Mouse (Mus musculus) urinary bladder, postnatal 25 days (tissue): ENCODE data around the gene Ccndbp1.
"Not testable (repeated sequence)": the region's sequence is repeated elsewhere in the genome, so short reads cannot be mapped to it uniquely, and the experiment has no call there.

ENCODE experiments used
- DNase-seq: peaks from one replicate; pipeline ENCODE4 v3.0.0; 2022; ENCODE audit warnings: low spot score

The Ccndbp1 gene

DNA sequence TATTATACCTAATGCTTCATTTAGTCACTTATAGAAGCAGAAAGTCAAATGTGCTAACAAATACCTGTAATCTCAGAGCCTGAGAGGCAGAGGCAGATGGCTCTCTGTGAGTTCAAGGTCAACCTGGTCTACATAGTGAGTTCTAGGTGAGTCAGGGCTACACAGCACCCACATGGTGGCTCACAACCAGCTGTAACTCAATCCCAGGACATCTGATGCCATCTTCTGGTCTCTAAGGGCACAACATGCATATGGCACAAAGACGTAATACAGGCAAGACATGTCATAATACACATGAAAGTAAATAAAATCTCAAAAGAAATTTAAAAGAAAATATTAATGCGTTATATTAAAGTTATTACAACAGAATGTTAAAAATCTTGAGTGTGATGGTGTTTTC lies 4.6 kb upstream of the Ccndbp1 start:
- no peak for DNase-seq

DNA sequence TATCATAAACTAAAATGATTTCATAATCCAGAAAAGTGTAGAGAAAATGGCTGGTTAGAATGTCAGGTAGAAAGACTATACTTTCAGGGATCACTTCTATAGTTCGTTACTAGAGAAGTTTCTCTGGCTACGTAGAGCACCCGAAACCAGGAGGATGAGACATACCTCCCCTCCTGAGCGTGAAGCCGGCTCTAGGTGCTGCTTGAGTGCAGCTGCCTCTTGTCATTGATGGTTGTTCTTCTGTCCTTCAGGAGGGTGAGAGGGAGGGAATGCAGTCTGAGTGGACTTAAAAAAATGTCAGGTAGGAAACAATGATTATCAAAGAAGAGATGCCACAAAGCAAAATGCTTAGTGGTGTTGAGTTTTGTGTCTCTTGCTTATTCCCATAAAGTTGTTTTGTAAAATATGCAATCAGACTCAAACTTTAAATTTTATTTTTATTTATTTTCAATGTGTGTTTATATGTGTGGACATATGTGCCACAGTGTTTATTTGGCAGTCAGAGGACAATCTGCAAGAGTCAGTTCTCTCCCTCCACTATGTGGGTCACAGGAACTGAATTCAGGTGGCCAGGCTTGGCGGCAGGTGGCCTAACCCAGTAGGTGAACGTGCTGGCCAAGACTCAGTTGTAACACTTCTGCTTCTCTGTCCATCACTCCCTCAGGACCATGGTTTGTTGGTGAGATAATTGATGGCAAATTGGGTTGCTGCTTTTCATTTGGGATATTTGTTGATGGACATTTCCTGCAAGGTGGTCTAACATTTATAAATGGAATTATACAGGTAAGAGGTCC lies 4.0 kb upstream of the Ccndbp1 start:
- no peak for DNase-seq

DNA sequence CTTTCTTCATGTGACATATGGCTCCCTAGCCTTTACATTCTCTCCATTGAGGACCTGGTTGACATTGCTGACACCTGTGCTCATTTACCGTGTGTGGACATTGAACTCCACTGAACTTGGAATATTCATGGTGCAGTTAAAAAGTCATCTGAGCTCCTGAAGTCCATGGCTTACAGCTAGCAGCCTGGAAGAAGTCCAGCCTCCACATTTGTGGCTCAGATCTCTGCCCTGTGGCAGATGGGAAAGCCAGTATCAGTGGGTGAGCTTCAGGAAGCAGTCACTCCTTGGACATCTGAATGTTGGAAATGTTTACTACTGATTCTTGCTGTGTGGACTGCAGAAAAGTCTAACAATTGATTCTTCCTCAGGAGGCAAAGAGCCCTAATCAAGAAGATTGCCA lies 1.2 kb upstream of the Ccndbp1 start:
- no peak for DNase-seq

DNA sequence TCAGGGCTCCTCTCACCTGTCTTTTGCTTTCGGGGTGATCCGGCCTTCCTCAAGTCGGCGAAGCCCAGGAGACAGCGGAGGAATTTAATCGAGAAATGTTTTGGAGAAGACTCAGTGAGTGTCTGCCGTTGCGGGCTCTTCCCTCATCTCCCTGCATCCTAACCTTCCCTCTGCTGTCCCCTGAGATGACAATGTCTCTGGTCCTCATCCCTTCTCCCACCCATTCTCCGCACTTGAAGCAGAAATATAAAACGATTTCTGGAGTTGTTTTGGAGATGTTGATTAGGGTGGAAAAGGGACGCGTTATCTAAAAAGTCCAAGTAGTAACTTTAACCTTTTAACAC lies 433 bp downstream of the Ccndbp1 start:
- DNase-seq = no peak

DNA sequence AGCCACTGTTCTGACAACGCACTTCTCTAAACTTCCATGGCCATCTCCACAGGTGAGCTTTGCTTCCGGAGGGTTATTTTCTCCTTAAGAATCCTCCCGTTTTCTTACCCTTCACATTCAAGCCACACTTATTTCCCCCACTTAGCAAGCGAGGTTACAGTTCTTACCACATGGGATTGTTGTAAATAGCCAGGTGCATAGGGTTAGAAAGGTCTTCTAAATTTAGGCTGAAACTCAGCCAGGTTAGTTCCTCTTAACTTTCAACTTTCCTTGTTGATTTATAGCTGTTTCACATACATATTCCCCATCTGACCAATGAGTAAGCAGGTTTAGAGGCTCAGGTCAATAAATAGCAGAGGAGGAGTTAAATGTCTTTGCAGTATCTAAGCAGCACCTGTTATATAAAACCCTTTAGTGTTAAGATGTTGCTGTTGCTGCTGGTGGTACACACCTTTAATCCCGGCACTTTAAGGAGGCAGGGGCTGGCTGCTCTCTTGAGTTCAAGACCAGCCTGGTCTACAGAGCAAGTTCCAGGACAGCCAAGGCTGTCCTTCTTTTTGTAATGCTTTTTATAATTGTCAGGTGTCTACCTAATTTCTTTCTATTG lies 971 bp downstream of the Ccndbp1 start:
- no peak for DNase-seq

DNA sequence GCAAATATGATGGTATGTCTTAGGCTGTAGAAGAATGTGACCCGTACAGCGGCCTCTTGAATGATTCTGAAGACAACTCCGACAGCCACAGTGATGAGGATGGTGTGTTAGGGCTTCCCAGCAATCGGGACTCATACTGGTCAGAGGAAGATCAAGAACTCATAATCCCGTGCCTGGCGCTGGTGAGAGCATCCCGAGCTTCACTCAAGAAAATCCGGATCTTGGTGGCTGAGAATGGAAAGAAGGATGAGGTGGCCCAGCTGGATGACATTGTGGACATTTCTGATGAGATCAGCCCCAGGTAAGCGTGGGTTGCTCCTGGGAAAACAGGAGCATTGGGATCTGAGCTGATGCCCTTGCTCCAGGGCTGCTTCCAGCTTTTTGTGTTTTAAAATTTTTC lies 4.5 kb downstream of the Ccndbp1 start:
- no peak for DNase-seq

DNA sequence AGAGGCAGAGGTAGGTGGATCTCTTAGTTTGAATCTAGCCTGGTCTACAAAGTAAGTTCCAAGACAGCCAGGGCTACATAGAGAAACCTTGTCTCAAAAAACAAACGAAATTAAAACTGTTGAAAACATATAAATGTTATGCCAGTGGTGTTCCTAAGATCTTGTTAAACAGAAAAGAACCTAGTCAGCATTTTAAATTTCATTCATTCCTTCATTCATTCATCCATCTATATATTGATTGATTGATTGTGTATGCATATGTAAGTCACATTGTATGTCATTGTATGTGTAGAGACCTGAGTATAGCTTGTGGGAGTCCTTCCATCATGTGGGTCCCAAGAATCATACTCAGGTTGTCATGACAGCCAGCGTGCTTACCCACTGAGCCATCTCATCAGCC lies 7.3 kb downstream of the Ccndbp1 start:
- DNase-seq = no peak

DNA sequence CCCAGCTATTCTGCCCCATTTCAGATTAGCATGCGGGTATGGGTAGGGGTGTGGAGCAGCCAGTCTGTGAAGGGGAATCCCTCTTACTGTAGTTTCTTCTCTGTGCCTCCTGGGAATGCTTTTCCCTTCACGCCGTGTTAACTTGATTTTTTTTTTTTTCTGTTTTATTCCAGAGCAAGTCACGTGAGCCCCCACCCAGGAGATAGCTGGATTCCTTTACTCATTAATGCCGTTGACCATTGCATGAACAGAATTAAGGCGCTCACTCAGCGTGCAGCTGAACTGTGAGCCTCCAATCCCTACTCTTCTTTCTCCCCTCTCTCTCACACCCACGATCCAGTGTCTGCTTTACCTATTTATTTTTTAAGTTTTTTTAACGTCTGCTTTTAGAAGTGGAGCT lies 8.0 kb downstream of the Ccndbp1 start:
- DNase-seq = no peak

DNA sequence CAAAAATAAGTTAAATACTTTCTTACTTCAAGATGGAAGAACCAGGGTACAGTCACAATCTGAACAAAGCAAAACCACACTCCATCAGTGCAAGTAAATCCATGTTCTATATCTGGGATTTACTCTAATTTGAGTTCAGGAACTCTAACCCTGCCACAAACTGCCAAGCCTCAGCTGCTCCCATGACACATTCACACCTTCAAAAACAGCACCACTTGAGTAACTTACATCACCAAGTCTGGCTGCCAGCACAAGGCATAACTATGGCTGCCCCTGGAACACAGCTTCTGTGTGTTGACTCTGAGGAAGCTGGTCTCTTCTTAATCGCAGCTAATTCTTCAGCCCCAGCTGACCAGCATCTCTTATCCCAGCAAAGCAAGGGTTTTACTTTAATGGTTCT lies 8.9 kb downstream of the Ccndbp1 start:
- DNase-seq = no peak

DNA sequence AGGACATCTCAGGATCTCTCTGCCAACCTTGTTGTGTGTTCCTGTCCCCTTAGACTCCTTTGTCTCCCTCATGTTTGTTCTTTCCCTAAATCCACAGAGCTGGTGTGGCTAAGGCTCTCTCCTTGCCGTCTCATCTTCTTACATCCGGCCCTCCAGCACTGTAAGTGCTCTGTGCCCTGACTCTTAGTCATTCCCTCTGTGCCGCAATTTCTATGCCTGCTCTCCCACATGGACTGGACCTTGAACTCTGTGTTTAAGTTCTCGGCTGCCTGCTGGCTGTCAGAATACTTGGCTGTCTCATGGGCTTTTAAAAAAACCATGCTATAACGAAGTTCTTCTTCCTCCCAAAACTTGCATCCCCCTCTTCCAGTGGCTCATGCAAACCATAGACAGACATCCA lies 14.7 kb downstream of the Ccndbp1 start:
- DNase-seq = no peak

DNA sequence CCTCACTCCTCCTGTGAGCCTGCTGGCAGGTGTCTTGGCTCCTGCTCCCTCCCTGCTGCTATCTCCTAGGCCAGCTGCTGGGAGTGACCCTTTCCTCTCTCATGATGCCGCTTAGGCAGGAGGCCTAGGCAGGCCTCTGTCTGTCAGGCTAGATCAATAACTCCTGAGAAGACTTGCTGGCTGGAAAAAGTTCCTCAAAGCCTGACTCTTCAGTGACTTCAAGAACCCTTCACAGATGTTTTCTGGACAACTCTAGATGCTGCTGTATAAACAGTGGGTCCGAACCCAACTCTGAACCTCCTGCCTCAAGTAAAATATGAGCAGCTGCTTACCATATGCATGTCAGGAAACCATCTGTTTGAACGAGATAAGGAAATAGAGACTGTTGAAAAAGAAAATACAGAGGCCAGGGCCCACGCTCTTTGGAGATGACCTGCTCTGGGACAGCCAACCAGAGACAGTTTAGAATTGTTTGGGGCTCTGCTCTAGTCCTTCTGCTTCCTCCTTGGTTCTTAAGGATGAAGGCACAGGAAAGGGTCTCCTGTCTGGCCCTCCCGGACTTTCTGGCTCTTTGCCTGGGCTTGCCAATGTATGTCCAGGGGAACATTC lies 28.6 kb downstream of the Ccndbp1 start, which contains the start of gene Epb42:
Gene Epb42, minus strand, starts transcription at position 340 of the 609 bp plus-strand sequence.
- no peak for DNase-seq

DNA sequence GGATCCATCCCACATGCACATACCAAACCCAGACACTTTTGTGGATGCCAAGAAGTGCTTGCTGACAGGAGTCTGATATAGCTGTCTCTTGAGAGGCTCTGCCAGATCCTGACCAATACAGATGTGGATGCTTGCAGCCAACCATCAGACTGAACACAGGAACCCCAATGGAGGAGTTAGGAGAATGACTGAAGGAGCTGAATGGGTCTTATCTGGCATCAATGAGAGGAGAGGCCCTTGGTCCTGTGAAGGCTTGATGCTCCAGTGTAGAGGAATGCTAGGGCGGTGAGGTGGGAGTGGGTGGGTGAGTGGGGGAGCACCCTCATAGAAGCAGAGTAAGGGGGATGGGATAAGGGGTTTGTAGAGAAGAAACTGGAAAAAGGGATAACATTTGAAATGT lies 30.6 kb downstream of the Ccndbp1 start:
- not testable (repeated sequence) for DNase-seq

DNA sequence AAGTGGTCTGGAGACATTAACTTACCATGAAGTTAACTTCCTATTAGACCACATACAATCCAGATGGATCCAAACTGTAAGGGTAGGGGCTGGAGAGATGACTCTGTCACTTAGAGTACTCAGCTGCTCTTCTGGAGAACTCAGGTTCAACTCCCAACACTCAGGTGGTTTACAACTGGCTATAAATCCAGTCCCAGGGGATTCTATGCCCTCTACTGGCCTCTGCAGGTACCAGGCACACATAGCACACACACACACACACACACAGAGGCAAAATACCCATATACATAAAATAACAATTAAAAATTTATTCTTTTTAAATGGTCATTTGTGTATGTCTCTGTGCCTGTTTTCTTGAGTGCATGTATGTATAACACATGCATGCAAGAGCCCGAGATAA lies 31.2 kb downstream of the Ccndbp1 start:
- no peak for DNase-seq

DNA sequence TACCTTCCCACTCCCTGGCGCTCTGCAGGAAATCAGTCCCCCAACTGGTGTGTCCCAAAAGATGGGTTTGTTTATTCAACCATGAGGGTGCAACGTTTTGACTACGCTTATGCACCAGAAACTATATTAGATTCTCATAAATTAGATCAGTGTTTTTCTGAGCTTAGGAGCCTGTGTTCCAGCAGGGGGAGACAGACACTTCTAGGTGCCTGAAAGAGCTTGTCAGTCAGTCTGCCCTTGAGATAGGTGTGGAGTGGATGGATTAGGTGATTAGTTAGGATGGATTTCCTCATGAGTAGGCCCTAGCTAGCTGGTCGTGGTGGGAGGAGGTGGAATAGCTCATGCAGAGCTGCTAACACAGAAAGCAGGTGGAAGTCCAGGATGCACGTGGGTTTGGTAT lies 32.9 kb downstream of the Ccndbp1 start:
- peak; percentile 16 for DNase-seq

DNA sequence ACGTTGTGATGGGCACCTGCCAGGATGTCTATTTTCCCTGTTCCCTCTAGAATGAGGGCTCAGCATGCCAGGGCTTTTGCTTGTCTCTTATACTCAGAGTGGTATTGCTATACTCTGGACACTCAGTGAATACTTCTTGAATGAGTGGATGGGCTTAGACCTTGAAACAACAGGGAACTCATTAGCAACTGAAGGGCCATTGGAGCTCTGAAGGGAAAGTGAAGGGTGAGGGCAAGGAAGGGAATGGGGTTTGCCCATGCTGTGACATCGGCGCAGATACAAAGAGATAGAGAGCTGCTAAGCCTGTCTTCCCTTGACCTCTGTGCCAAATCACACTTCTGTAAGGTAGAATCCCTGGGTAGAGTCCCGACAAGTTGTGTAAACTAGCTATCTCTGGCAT lies 37.5 kb downstream of the Ccndbp1 start:
- DNase-seq = no peak

DNA sequence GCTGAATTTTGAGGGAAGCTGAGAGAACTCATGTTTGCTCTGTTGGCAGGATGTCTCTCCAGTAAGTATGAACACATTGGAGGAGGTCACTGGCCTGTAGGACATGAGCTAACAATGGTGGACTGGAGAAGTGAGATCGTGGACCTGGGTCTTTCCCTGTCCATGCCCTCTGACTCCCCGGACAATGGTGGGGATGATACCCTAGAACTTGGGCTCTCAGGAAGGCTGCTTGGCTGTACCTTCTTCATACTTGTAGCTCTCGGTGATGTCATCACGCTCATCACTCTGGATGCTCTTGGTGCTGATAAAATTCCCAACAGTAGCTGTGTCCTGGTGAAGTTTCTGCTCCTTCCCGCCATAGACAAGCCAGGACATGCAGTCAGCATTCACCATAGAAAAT lies 44.0 kb downstream of the Ccndbp1 start:
- DNase-seq = no peak

DNA sequence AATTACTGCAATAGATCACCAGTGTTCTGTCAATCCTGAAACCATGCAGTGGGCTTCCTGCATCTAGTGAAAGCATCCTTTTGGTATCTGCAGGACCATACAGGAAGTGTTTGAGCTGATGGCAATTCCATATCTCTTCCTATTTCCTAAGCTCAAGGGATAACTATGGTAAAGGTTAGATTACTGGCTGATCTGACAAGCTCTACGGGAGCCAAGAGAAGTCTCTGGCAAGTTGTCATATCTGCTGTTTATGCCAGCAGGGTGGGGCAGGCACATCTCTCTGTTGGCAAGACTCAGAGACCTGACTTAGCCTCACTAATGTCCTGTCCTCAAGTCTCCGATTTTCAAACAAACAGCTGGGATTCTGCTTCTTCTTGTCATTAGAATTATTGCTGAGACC lies 45.9 kb downstream of the Ccndbp1 start:
- no peak for DNase-seq

DNA sequence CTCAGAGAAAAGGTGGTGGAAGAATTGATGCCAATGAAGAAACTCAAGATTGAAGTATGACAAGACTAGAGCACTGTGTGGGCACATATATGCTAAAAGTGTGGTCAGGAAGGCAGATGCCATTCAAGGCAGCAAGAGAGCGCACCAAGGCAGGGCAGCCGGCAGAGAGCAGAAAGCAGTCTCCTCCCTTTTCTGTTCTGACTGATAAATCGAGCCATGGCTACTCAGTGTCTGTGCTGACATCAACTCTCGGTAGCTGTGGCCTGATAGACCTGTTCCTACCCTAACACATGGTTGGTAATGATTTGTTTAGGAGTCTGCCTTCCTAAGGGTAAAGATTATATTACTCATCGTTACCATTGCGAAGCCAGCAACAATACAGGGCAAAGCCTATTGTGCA lies 47.7 kb downstream of the Ccndbp1 start:
- DNase-seq = no peak

DNA sequence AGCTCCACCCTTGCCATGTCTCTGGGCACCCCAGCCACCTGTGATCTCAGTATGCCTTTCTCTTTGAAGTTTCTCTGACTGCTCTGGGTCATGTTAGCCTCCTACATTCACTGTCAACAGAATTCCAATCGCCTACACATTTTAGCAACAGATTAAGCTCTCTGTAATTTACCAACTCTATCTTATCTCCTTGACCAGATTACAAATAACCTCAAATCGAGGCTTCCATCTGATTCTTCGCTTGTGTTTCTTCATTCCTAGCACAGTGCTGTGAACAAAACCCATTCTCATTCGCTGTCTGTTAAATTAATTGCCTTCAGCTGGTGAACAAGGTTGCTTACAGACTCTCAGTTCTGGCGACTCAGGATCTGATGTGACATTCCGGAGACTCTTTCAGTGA lies 49.8 kb downstream of the Ccndbp1 start:
- DNase-seq = no peak

DNA sequence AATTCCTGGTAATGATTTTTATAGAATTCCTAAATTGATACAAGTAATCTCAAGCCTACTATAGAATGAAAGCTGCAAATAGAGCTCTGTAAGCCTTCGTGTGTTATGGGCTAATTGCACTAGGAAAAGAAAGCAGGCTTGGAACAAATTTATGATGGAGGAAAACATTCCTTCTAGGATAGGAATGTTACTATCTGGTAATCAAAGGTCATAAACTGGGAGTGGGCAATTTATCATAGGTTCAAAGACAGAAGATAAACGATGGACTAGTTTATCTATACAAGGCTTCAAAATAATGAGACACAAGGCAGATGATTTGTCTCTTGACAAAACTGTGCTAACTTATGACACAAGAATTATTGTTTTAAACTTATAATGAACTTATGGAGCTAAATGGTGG lies 53.1 kb downstream of the Ccndbp1 start:
- DNase-seq = no peak
